Mouse (Mus musculus) leukemia stem cell, adult 10-12 weeks (primary cell): Measurements from ENCODE around the gene Gpcpd1. TPM values are rescaled to one million over a fixed set of nuclear protein-coding genes. Genes with fewer than 3 reads are reported as not detected.

Experiments
- polyA plus RNA-seq: library from polyadenylated mRNA; stranded (reverse); fragments of >175 nt; gene quantifications from 2 replicates; pipeline ENCODE4 v1.2.3, GENCODE M21; 2012; ENCODE audit warnings: low replicate concordance

The Gpcpd1 gene
- polyA plus RNA-seq = 29.6 and 54.9 TPM in 2 replicates

GRCm38 (mm10) chr2:132587240-132587779 lies at the start of gene Gpcpd1:
Gene Gpcpd1 (minus strand): TSS chr2:132587729.

Other genes starting within 250 kb of the Gpcpd1 start
- 0.11 TPM in 1 of 2 replicates, not detected in the other for gene Prokr2, start 202.3 kb downstream of the Gpcpd1 start, polyA plus RNA-seq
- gene Shld1, start 99.2 kb upstream of the Gpcpd1 start, polyA plus RNA-seq = 0.73 and 1.9 TPM in 2 replicates
- gene Chgb, start 193.5 kb upstream of the Gpcpd1 start, polyA plus RNA-seq = not detected in 2 replicates
- gene Trmt6, start 228.3 kb upstream of the Gpcpd1 start, polyA plus RNA-seq = 5.3 and 13.1 TPM in 2 replicates
- 2.7 and 5.3 TPM in 2 replicates for gene Mcm8, start 228.4 kb upstream of the Gpcpd1 start, polyA plus RNA-seq